Mouse (Mus musculus): ENCODE results near the gene Osbpl6. TPM values are rescaled to one million over a fixed set of nuclear protein-coding genes. Genes with fewer than 3 reads are reported as not detected.

Osbpl6 gene
- polyA plus RNA-seq, 2 experiments from 2014 or later, result not detected

DNA sequence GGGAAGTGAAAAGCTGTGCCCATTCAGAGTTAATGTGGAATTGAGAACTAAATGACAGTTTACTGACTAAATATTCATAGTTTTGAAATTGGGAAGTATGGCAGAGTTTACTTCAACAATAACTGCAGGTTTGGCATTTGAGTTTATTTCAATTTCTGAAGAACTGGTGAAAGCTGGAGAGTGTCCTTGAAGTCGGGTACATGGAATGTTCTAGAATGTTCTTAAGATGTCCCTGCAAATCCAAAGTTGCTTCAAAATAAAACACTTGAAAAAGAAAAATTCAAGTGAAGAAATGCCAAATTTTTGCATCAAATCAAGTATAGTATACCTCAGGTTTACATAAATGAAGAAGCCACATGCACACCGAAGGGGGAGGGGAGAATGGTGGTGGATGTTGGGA is 98.7 kb downstream of the Osbpl6 start:
- no peak for ATAC-seq

DNA sequence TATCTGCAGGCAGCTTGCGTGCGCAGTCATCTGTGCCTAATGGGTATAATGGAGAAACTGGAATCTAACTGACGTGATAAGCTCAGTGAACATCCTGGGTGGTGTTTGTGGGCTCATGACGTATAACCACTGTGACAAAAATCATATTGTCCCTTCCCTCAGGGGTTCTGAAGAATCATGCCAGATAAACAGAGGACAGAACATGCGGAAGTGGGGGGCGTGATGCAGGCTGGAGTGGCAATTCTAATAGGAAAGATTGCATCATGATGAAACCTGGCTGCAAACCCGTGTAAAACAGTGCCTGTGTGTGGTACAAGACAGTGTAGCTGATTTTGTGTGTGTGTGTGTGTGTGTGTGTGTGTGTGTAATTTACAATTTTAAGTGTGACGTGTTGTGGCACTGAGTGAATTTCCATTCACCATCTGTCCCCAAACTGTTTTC is 105.0 kb downstream of the Osbpl6 start:
- ATAC-seq, result no peak

DNA sequence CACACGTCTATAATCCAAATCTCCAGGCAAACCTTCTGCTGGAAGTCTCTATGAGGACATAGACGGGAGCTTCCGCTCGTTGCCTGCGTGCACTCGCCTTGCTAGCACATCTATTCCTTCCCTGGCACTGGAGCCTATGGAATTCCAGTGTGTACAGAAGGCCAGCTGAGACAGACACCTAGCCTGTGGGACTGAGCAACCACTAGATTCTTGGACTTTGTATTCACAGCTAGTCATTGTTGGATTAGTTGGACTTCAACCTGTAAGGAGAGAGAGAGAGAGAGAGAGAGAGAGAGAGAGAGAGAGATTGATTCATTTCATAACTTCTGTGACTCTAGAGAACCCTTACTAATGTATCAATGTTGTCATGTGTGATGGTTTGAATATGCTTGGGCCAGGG is 105.8 kb downstream of the Osbpl6 start:
- ATAC-seq, result no peak

DNA sequence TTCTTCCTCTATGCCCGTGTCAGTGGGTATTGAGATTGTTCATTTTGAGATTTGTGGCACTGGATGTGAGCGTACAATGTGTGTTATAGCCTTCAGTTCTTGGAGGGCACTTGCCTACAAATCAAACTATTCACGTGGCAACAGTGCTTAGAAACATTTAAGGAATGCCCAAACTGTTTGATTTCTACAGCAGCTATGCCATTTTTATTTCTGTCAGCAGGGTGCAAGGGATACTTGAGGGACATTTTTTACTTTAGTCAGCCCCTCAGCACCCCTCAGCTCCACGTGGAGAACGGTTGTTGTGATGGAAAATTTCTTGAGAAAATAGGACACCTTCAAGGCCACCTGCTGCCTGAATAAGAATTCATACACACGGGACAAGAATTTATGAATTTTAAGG is 106.6 kb downstream of the Osbpl6 start:
- no peak for ATAC-seq

DNA sequence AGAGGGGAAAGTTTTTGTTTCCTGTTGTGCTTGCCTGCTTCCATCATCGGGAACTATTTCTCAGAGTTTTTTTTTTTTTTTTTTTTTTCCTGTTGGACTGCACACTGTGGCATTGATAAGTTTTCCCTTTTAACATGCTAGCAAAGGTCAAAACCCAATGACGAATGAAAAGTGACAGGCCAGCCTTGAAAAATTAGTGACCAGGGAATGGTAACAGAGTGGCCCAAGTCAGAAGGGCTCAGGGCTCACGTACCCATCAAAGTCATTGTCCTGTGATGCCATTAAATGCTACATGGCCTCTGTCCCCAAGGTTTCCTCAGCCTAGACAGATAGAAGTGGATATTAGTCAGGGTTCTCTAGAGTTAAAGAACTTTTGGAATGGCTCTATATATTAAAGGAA is 107.0 kb downstream of the Osbpl6 start:
- ATAC-seq, result no peak

DNA sequence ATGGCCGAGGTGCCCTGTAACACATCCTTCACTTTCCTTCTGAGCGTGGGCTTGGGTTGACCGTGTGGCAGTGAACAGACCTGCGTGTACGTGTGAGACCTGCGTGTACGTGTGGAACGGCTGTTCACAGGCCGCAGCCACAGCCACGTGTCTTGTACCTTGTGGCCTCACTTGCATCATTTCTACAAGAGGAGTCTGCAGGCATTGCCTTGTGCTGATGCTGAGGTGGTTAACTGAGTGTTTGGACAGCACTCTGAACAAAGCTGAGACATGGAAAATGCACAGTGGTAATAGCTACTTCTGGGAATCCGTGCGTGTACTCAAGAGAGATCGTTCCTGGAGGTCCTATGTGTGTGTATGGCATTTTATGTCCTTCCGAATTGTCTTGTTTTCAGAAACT is 111.2 kb downstream of the Osbpl6 start:
- ATAC-seq, result no peak

DNA sequence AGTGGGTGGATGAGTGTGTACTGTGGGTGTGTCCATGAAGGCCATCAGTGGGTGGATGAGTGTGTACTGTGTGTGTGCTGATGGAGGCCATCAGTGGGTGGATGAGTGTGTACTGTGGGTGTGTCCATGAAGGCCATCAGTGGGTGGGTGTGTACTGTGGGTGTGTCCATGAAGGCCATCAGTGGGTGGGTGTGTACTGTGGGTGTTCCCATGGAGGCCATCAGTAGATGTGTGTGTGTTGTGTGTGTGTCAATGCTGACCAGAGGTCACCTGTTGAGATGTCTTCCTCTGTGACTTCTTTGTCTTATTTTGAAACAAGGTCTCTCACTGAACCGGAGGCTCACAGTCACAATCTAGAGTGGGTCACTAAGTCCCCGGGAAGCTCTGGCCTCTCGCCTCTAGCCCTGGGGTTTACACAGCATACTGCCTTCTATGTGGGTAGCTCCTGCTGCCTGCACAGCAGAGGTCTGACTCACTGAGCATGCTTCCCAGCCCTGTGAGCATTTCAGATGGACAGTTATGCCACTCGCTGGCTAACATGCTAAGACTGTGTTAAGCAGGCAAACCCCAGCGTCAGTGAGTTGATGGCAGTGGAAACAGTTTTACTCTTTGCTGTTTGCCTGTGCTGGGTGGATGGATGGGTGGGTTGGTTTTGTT is 112.2 kb downstream of the Osbpl6 start:
- ATAC-seq, result no peak

DNA sequence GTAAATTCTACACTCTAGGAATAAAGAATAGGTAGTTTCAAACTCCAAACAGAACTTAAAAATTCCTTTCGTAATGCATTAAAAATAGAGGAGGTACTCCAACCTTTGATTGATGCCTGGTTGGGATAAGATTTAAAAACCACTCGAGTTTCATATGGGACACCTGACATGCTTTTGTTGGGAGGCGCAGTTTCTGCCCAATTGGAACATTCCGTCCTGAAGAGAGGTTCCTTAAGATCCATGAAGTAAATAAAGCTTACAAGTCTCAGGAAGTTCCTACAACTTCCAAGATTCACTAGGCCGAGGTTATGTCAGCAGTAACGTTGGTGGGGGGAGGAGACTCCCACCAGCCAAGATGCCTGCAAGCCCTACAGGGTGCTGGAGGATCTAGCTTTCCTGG is 115.3 kb downstream of the Osbpl6 start:
- ATAC-seq, result no peak

DNA sequence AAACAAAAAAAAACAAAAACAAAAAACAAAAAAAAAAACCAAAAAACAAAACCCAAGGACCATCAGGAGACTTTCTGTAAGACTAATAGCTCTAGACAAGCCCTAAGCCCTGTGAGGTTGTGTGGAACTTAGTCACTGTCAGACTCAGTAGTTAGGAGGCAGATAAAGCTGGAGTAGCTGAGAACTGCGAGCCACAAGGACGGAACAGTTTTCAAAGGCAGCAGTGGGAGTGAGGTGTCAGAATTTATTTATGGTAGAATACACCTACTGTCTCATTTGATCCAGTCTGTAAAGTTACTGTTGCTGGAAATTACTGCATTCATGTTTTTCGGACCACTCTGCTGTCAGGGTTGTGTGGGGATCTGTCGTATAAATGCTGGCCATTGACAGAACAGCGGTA is 118.1 kb downstream of the Osbpl6 start:
- no peak for ATAC-seq

DNA sequence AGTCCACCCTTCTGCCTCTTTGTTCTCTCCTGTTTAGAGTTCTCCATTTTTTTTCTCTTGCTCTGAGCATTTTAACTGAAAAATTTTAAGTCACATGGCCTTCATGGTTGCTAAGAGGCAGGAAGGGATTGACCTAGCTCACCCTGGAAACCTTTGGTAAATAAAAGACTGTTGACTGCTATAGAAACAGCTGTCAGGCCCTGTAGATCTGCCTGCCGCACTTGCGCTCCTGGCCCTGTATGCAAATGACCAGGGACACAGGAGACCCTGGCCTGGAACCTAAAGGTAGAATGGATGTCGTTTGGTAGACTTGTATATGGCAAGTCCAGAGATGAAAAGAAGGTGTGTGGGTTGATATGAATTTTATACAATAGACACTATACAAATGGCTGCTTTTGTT is 119.3 kb downstream of the Osbpl6 start:
- no peak for ATAC-seq

DNA sequence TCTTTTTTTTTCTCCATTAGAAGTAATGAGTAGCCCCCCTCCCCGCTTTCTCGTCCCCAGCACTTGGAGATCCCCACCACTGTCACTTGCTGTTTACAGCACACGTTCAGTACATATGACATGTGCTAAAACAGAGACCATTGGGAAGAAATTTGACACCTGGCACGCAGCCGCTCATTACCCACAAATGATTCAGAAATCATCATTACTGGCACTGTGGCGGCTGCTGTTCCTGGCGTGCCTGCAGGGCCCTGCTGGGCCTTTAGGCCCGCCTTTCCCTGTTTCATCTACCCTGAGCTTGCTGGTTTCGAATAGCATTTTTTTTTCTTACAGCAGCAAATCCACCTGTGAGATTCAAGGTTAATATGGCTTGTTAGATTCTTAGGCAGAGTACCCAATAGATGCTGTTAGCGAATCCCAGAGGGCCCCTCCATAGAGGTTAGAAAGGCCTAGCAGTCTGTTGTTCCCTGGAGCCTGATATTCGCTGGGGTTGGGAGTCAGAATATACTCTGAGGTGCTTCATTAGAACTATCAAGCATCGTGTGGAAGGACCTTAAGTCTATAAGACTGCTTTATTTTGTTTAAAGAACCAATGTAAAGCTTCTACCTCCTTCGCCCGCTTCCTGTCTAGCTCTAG is 126.3 kb downstream of the Osbpl6 start:
- ATAC-seq, result no peak

DNA sequence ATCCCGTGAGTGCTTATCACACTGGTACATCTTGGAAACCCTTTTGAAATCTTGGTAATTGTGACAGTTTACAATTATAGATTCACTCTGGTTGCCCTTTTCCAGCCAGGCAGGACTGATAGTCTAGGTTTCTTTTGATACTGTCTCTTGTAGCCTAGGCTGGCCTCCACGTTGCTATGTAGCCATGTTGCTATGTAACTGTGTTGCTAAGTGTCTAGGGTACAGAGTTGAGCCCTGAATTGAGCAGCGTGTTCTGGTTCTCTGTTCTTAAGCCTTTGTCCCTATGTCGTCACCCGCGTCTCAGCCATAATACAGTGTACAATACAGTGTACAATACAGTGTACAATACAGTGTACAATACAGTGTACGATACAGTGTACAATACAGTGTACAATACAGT is 128.6 kb downstream of the Osbpl6 start:
- no peak for ATAC-seq

DNA sequence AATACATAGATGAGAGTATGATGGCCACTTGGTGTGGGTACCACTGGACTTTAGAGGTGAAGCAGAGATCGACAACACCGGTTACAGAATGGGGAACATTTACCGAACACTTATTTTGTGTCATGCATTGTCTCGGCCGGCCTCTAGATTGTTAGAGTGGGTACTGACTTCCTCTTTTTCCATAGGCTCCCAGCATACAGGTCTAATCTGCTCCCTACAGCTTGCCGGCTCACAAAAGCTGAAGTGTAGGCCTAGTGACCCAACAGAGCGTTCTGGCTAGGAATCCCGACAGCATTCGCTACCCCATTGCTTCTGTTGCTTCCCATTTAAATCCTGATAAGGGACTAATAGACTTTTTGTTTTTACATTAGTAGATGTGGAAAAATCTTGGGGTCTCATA is 135.6 kb downstream of the Osbpl6 start:
- no peak for ATAC-seq

DNA sequence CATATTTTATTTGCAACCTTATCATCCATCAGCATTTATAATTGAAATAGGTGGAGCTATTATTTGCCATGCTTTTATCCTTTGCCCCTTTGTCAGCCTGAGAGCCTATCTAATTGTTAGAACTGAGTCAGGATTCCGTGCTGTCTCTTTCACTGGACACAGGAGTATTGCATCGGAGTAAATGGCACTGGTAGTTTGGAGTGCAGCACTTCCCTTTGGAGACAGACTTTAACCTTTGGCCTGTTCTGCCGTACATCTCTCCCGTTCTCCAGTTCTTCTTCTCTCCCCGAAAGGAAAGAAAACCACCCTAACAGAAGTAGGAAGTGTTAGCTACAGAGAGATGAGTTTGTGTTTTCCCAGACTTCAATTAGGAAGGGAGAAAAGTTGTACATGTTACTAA is 136.6 kb downstream of the Osbpl6 start:
- ATAC-seq, result no peak

DNA sequence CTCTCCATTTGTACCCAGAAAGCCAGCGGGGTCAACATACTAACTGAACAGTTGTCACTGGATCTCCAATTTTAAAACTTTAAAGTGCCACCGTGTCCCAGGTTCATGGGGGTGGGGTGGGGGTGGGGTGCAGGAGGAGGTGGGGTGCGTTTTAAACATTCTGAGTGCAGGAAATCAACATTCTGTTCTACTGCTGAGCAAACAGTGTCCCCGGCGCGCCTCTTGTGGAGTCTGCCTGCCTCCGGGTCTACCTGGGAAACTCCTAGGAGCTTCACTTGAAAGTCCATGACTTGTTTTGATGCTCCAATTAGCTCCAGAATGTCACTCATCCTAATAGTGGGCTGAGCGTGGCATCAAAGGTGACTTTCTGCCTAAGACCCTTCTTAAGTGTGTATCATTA is 139.2 kb downstream of the Osbpl6 start:
- ATAC-seq, result no peak

DNA sequence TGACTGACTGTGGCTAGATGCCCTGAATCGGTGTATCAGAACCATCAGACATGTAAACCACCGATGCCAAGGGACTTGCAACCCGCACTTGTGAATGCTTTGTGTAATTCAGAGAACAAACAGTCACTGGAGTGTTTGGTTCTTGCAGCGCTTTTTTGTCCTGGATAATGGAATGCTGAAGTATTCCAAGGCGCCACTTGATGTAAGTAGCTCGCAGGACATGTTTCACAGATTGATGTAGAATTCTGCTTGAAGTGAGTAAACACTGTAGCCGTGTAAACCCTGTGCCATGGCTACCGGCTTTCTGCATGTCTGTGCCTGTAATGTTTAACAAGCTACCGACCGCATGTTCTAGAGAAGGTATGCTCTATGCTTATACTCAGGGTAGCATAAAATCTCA is 141.9 kb downstream of the Osbpl6 start:
- no peak for ATAC-seq

DNA sequence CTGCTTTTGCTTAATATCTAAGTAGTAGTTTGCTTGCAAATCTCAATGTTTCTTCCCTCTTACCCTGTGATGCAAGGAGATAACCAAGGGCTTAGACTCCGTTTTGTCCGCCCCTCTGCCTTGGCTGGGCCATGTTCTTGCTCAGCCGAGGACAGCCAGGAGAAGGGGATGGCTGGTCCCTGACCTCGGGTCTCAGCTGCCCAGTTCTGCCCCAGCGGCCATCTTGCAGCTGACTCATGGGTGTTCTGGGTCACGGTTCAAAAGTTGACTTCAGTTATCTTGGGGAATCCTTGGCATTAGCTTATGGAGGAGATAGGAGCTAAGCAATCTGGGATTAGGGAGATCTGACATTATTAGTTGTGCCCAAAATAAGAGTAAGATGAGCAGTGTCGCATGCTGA is 142.5 kb downstream of the Osbpl6 start:
- no peak for ATAC-seq

DNA sequence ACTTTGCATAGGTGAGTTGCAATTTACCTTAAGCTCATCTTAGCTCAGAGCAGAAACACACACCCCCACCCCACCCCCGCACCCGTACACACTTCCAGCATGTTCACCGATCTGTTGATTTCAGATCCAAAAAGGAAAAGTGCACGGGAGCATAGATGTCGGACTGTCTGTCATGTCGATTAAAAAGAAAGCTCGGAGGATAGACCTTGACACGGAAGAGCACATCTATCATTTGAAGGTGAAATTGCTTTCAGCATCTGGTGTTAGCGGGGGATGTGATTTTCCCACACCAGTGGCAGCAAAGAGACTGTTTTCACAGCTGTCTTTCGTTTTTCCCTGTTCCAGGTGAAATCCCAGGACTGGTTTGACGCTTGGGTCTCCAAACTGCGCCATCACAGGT is 143.0 kb downstream of the Osbpl6 start:
- no peak for ATAC-seq

DNA sequence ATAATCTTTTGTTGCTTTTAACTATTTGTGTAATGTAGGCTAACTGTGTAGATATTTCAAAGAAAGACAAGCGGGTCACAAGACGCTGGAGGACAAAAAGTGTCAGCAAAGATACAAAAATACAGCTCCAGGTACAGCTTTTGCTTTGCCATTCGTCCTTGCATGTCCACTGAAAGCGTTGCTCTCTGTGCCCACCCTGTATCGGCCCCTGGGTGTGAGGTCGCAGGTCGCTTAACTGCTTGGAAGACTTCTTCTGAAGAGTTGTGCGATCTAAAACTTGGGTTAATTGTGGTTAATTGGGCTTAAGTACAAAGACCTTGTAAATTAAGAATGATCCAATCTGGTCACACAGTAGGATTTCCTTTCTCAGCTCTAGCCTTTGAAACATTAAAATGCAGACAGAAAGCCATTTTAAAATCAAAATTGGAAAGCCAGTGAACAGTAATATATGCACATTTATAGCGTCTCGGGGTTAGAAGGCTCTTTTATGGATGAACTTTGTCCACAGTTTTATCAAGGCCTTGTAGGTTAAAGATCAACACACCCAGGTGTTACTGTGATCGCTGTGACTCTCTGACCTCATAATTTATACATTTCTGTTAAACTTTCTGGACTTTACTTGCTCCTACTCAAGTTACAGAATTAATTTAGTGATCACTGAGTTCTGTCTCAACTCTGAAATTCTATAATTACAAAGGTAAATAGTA is 149.7 kb downstream of the Osbpl6 start:
- no peak for ATAC-seq

DNA sequence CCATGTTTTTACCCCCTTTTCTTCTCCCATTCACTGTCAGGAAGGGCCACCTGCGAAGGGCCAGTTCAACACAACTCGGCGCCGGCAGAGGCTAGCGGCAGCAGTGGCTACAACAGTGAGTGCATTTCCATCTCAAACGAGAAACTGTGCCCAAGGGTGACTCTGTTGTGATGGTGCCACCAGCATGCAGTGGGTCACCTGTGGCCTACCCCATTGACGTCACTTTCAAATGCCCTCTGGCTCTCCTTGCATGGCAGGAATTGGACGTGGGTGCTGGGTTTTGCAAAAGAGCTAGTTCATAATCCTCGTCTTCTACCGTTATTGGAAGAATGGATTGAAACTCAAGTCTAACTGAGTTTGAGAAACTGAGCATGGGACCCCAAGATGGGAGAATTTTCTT is 153.8 kb downstream of the Osbpl6 start:
- no peak for ATAC-seq

DNA sequence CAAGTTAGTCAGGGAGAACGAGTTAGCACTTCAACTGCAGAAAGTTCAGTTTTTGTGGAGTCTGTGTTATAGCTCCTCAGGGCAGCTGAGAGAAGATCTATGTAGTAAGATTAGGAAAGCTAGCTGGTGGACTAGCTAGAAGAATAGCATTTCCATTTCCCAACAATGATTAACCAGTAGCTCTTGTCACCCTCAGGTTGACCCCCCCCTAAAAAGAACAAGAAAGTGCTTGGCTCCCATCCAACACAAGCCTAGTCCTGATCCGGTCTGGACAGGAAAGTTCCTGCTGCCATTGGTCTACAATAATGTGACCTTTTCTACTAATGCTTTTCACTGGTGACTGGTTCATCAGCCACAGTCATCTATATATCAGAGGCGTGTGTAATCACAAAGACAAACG is 157.6 kb downstream of the Osbpl6 start:
- ATAC-seq, result no peak

DNA sequence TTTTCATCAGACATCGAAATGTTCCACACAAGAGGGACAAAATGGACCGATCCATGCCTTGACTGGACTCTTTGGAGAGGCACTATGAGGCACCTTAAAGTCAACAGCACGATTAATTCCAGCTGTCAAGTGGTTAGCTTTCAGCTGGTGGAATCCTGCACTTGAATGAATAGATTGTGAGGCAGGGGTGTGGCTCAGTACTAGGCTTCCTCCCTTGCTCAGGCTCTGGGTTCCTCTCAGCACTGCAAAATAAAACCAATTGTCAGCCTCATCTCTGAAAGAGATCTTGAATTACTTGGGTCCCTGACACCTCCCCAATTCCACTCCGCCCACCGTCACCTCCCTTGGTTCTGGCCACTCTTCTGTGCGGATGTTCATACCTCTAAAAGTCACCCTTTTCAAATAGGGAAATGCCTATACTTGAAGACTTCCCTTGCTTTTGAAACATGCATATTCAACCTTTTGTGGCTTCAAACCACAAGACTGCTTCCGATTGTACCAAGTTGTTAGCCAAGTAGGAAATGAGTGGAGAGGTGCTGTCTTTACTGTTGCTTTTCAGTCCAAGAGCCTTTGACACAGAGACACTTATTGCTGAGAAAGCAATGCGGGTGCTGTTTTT is 160.7 kb downstream of the Osbpl6 start:
- peak; percentile 52 for ATAC-seq

DNA sequence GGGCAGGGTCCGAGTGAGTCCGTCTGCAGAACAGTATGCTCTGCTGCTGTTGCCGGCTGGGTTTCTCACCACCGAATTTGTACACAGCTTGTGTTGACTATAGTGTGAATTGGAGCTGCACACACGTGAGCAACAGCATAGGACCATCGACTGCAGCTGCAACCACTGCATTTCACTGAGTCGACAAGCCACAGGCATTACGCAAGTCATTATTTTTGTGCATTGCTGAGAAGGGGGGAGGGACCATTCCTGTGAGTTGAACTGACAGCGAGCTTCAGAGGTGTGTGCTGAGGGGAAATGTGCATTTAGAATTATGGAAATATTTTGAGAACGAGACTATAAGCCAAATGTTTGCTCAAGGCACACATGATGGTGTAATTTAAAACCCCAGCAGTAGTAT is 165.2 kb downstream of the Osbpl6 start:
- no peak for ATAC-seq

DNA sequence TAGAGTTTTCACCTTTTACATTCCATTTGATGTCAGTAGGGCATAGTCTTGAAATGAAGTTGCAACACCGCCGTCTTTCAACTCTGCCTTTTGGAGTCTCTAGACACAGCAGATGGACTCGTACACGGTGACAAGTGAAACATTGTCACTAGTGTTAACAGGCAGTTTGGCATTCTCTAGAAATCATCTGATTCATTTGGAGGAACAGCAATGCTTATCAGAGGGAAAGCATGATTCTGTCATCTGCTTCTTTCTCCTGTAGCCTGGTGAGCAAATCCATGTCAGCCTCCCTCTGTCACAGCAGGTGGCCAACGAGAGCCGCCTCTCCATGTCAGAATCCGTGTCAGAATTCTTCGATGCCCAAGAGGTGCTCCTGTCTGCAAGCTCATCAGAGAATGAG is 172.6 kb downstream of the Osbpl6 start:
- no peak for ATAC-seq

All from activated CD4-positive, CD25-positive, alpha-beta regulatory T cell, adult 4 months (primary cell).